ENCODE assay signal across 21 mouse cellular contexts in genomic region chr2:84511036-84511435, GRCm38 (mm10). TPM values are rescaled to one million over a fixed set of nuclear protein-coding genes. Genes with fewer than 3 reads are reported as not detected.
DNase-seq lines count a peak whose midpoint lies in the region; ATAC-seq lines count a peak whose summit lies in the region.
"Had no signal": no experiment of that assay in that cellular context is flagged by ENCODE, and none has a peak within 500 bp of the region (broad histone marks: within the 10 kb centered on the region; RNA-seq: fewer than 3 reads in every experiment).

No protein-coding gene starts in this region.

- no peak overlapping the region for H3K9ac ChIP-seq in hindbrain, embryonic 12.5 days
- H3K9ac ChIP-seq: hindbrain, embryonic 13.5 days; neural tube, embryonic 15.5 days had no signal

- H3K4me1 ChIP-seq in hindbrain, embryonic 12.5 days: no peaks in the 10 kb centered on the region
- H3K4me1 ChIP-seq: embryonic facial prominence, embryonic 10.5 days; hindbrain, embryonic 13.5 days; midbrain, embryonic 10.5 days; neural tube, embryonic 15.5 days had no signal

- no peak overlapping the region for H3K27ac ChIP-seq in hindbrain, embryonic 12.5 days
- H3K27ac ChIP-seq: embryonic facial prominence, embryonic 10.5 days; gastrocnemius, adult 2 months; hindbrain, embryonic 13.5 days; midbrain, embryonic 10.5 days; neural tube, embryonic 15.5 days had no signal

- no peaks in the 10 kb centered on the region for H3K9me3 ChIP-seq in hindbrain, embryonic 12.5 days (replicated peaks)
- H3K9me3 ChIP-seq: embryonic facial prominence, embryonic 10.5 days; hindbrain, embryonic 13.5 days; midbrain, embryonic 10.5 days; neural tube, embryonic 15.5 days had no signal

- H3K27me3 ChIP-seq in hindbrain, embryonic 12.5 days: no peaks in the 10 kb centered on the region
- H3K27me3 ChIP-seq: hindbrain, embryonic 13.5 days; neural tube, embryonic 15.5 days had no signal

- no peak overlapping the region for H3K4me3 ChIP-seq in hindbrain, embryonic 12.5 days
- H3K4me3 ChIP-seq: embryonic facial prominence, embryonic 10.5 days; erythroblast, embryonic 14.5 days; gastrocnemius, adult 2 months; hindbrain, embryonic 13.5 days; midbrain, embryonic 10.5 days; neural tube, embryonic 15.5 days had no signal

- DNase-seq in layer of hippocampus, adult 11-12 months (ENCODE audit: low spot score): peak; percentile 10
- no peak for DNase-seq in layer of hippocampus, adult 9-10 months (ENCODE audit: low spot score)
- DNase-seq in brain, adult 2 months (ENCODE audit: low read depth, low spot score): peak; percentile 90
- peak; percentile 7 to 10 for DNase-seq in layer of hippocampus, postnatal 36 days
- peak; percentile 11 for DNase-seq in right cerebral cortex, postnatal 14 days
- DNase-seq in kidney, postnatal 14 days: no peak
- DNase-seq: adrenal gland, postnatal 10 days; cerebellum, adult 2 months; gastrocnemius, adult 2 months; heart, adult 18-20 months; lung, adult 2 months; lung, postnatal 36 days; thymus, postnatal 36 days had no signal

- H3K4me2 ChIP-seq in hindbrain, embryonic 12.5 days (replicated peaks): no peak overlapping the region
- H3K4me2 ChIP-seq: hindbrain, embryonic 13.5 days; neural tube, embryonic 15.5 days had no signal

- H3K36me3 ChIP-seq in hindbrain, embryonic 12.5 days: no peaks in the 10 kb centered on the region
- H3K36me3 ChIP-seq: hindbrain, embryonic 13.5 days; neural tube, embryonic 15.5 days had no signal

- no peak; the same call in 1 of the 2 replicates for ATAC-seq in erythroblast, adult 5-6 weeks (replicated peaks; ENCODE audit: low FRiP score, poor library complexity, severe bottlenecking)
- no peak for ATAC-seq in hindbrain, embryonic 12.5 days (ENCODE audit: low FRiP score)
- ATAC-seq: forebrain, embryonic 14.5 days had no signal

- 90% methylated on average over 4 of the region's 4 CpGs for WGBS in hindbrain, embryonic 12.5 days

RNA-seq across cellular contexts. Expression of gene Tfpi, which starts 34.5 kb away (rescaled TPM):
- total RNA-seq in layer of hippocampus, postnatal 36 days (2021): 1 to 10 TPM; 3.3 to 3.7 TPM
- 2.3 and 2.7 TPM in 2 replicates for total RNA-seq in erythroblast, adult 5-6 weeks (2015; ENCODE audit: low replicate concordance)
- total RNA-seq in erythroblast, adult 5-6 weeks (2017; ENCODE audit: low replicate concordance): 6.1 and 6.9 TPM in 2 replicates
- polyA plus RNA-seq in hindbrain, embryonic 12.5 days (2016; fragmentation: Nextera tagmentation; extraction: Ambion mirVana): 18.7 and 25.7 TPM in 2 replicates
- polyA plus RNA-seq: erythroblast, embryonic 14.5 days had no signal

Comparison
In these comparisons a context has a peak if more than half of its experiments do, and no peak if none do; other contexts are left out.
1. DNase-seq: peak in layer of hippocampus, adult 11-12 months (single experiment), brain, adult 2 months (single experiment), layer of hippocampus, postnatal 36 days (2 of 2) and right cerebral cortex, postnatal 14 days (single experiment); none in layer of hippocampus, adult 9-10 months (single experiment) and kidney, postnatal 14 days (single experiment).